In the genomic region with DNA sequence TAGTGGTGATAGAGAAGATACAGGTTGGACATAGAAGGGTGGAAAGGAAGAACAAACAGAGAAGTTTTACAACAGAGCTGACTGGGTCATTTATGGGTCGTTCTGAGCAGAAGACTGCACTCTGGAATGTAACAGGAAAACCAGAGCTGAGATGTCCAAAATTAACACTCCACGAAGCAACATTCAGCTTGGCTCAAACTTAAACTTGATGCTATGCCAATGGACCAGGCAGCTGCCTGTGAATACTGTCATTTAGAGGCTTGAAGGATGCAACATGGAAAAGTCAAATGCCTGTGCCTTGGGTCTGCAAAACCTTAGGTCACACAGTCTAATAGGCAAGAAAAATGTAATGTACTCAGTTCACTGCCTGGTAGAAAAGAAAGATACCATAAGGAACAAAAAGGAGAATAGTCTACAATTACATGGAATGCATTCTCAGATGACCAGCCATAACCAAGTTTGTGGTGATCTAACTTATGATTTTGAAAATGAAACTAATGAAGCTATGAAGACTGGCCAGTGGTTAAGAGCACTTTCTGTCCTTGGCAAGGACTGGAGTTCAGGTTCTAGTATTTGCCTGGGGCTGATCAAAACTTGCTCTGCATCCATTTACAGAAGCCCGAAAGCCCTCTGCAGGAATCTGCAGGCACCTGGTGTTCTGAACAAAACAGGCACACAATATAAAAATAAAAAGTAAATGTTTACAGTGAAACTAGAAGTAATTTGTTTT, we compare ENCODE assay signal across 13 mouse cellular contexts. TPM values are rescaled to one million over a fixed set of nuclear protein-coding genes. Genes with fewer than 3 reads are reported as not detected.
DNase-seq lines count a peak whose midpoint lies in the region; ATAC-seq and TF ChIP-seq lines count a peak whose summit lies in the region.
"Had no signal": no experiment of that assay in that cellular context is flagged by ENCODE, and none has a peak within 500 bp of the region (broad histone marks: within the 10 kb centered on the region; RNA-seq: fewer than 3 reads in every experiment).

No protein-coding gene starts in this region.

- no peak for ATAC-seq in intestine, embryonic 14.5 days (replicated peaks; ENCODE audit: low FRiP score, low TSS enrichment, low read depth)
- ATAC-seq in intestine, postnatal 0 days = no peak
- ATAC-seq: liver, postnatal 0 days had no signal

- 31% methylated on average over 3 of the region's 3 CpGs for WGBS in intestine, embryonic 14.5 days
- 33% methylated on average over 3 of the region's 3 CpGs for WGBS in intestine, postnatal 0 days
- 65% methylated on average over 3 of the region's 3 CpGs for WGBS in thymus, adult 2 months

- TF ChIP-seq CTCF in intestine, postnatal 0 days (IDR thresholded peaks at IDR 0.05; ENCODE audit: low read depth) = no peak
- no peak for TF ChIP-seq CTCF in thymus, adult 2 months (IDR thresholded peaks at IDR 0.05; ENCODE audit: borderline replicate concordance, control insufficient read depth, extremely low read depth, insufficient read depth, low read length, poor library complexity)

- DNase-seq in intestine, embryonic 14.5 days (ENCODE audit: low spot score) = no peak
- DNase-seq in adipocyte (ENCODE audit: low spot score) = peak; percentile 66
- DNase-seq in heart, postnatal 4 days = peak; percentile 46
- peak; percentile 42 for DNase-seq in lung, postnatal 36 days
- no peak for DNase-seq in adrenal gland, adult (ENCODE audit: inconsistent age in 2 of 2, low spot score in 1 of 2)
- no peak for DNase-seq in thymus, adult 2 months
- DNase-seq in cerebellum, postnatal 4 days (ENCODE audit: low spot score in 2 of 2) = no peak
- DNase-seq: adrenal gland, adult 2 months; cerebellum, adult 9-11 months; liver, postnatal 0 days; right cerebral cortex, adult 18-20 months had no signal

- no peak overlapping the region for H3K4me3 ChIP-seq in intestine, embryonic 14.5 days (ENCODE audit: low read depth, low read length)
- H3K4me3 ChIP-seq in intestine, postnatal 0 days (ENCODE audit: low read depth, low read length) = no peak overlapping the region
- no peak overlapping the region for H3K4me3 ChIP-seq in thymus, adult 2 months (ENCODE audit: control insufficient read depth, insufficient read depth, low read length)
- H3K4me3 ChIP-seq: layer of hippocampus, adult 2 months had no signal

- no peak for TF ChIP-seq POLR2A in thymus, adult 2 months (IDR thresholded peaks at IDR 0.05; ENCODE audit: control insufficient read depth, extremely low read depth, insufficient read depth, low read length, poor library complexity)

- H3K27ac ChIP-seq in intestine, embryonic 14.5 days (ENCODE audit: low read depth) = peak overlapping the region; percentile 66; the same call in 1 of the 2 replicates
- no peak overlapping the region; the same call in 1 of the 2 replicates for H3K27ac ChIP-seq in intestine, postnatal 0 days (ENCODE audit: low read depth, low read length)
- no peak overlapping the region for H3K27ac ChIP-seq in thymus, adult 2 months (ENCODE audit: control insufficient read depth, insufficient read depth, low read length)
- H3K27ac ChIP-seq: layer of hippocampus, adult 2 months had no signal

- no peaks in the 10 kb centered on the region for H3K27me3 ChIP-seq in intestine, embryonic 14.5 days (replicated peaks; ENCODE audit: control insufficient read depth, insufficient read depth, low read length)
- H3K27me3 ChIP-seq in intestine, postnatal 0 days (replicated peaks; ENCODE audit: control insufficient read depth, insufficient read depth, low read length) = no peaks in the 10 kb centered on the region
- no peaks in the 10 kb centered on the region for H3K27me3 ChIP-seq in thymus, adult 2 months (ENCODE audit: control insufficient read depth, insufficient read depth, low read length)

- peaks cover 7% of the 10 kb centered on the region; the same call in 1 of the 2 replicates for H3K4me1 ChIP-seq in intestine, embryonic 14.5 days (replicated peaks; ENCODE audit: control insufficient read depth, insufficient read depth, low read length)
- no peaks in the 10 kb centered on the region for H3K4me1 ChIP-seq in intestine, postnatal 0 days (replicated peaks; ENCODE audit: control insufficient read depth, insufficient read depth, low read length)
- no peaks in the 10 kb centered on the region for H3K4me1 ChIP-seq in thymus, adult 2 months (replicated peaks; ENCODE audit: control insufficient read depth, insufficient read depth, low read length)

- no peaks in the 10 kb centered on the region for H3K36me3 ChIP-seq in intestine, embryonic 14.5 days (ENCODE audit: control insufficient read depth, insufficient read depth, low read length)
- no peaks in the 10 kb centered on the region for H3K36me3 ChIP-seq in intestine, postnatal 0 days (ENCODE audit: control insufficient read depth, insufficient read depth)
- H3K36me3 ChIP-seq in thymus, adult 2 months (ENCODE audit: control insufficient read depth, insufficient read depth, low read length) = no peaks in the 10 kb centered on the region

- no peak overlapping the region for H3K4me2 ChIP-seq in intestine, embryonic 14.5 days (ENCODE audit: low read length)
- no peak overlapping the region for H3K4me2 ChIP-seq in intestine, postnatal 0 days (replicated peaks; ENCODE audit: low read depth)

- H3K9me3 ChIP-seq in intestine, embryonic 14.5 days (ENCODE audit: control insufficient read depth, low read length) = no peaks in the 10 kb centered on the region
- H3K9me3 ChIP-seq in intestine, postnatal 0 days (ENCODE audit: control insufficient read depth) = no peaks in the 10 kb centered on the region

- no peak overlapping the region for H3K9ac ChIP-seq in intestine, embryonic 14.5 days (ENCODE audit: low read length)
- no peak overlapping the region for H3K9ac ChIP-seq in intestine, postnatal 0 days (ENCODE audit: low read depth, low read length)
- H3K9ac ChIP-seq: liver, postnatal 0 days had no signal

RNA-seq across cellular contexts. Expression of a gene that starts 9.8 kb away (rescaled TPM):
- 303 and 329 TPM in 2 replicates for polyA plus RNA-seq in intestine, embryonic 14.5 days (2014; fragmentation: Nextera tagmentation; extraction: Ambion mirVana)
- 353 and 355 TPM in 2 replicates for polyA plus RNA-seq in intestine, postnatal 0 days (2015; fragmentation: Nextera tagmentation; extraction: Ambion mirVana)
- total RNA-seq in heart, postnatal 4 days (2021) = 100 to 1,000 TPM; 319 to 365 TPM
- polyA plus RNA-seq in thymus, adult 2 months (2012; rRNA removed) = 48.5 and 95.1 TPM in 2 replicates

Comparison
In these comparisons a context has a peak if more than half of its experiments do, and no peak if none do; other contexts are left out.
1. DNase-seq: peak in adipocyte (single experiment), heart, postnatal 4 days (single experiment) and lung, postnatal 36 days (single experiment); none in intestine, embryonic 14.5 days (single experiment), adrenal gland, adult (0 of 2), thymus, adult 2 months (single experiment) and cerebellum, postnatal 4 days (0 of 2).